Mouse (Mus musculus) hindbrain, embryonic 11.5 days (tissue): Measurements from ENCODE around the gene Mepe. TPM values are rescaled to one million over a fixed set of nuclear protein-coding genes. Genes with fewer than 3 reads are reported as not detected.

Experiments used
- ATAC-seq: fragments of 200-750 bp; cut with Nextera tagmentation; 2 replicates; pipeline ENCODE4 v1.8.0; 2017; ENCODE audit warnings: mild to moderate bottlenecking, moderate TSS enrichment, moderate library complexity; ENCODE audit not compliant: low FRiP score
- DNase-seq: peaks from one replicate; pipeline ENCODE4 v3.0.0-alpha.2; 2015; ENCODE audit warnings: low spot score
- H3K27ac ChIP-seq: fragments of 300-500 bp; sonication (generic); 2 replicates; pipeline ENCODE4 v1.5.1; 2014; ENCODE audit warnings: mild to moderate bottlenecking, low read depth, low read length
- H3K27me3 ChIP-seq: fragments of 300-500 bp; sonication (generic); 2 replicates; pipeline ENCODE4 v1.6.1; 2014; ENCODE audit warnings: mild to moderate bottlenecking, low read length, moderate library complexity, mixed read lengths; ENCODE audit not compliant: control insufficient read depth, insufficient read depth
- H3K36me3 ChIP-seq: fragments of 300-500 bp; sonication (generic); 2 replicates; pipeline ENCODE4 v1.6.1; 2014; ENCODE audit warnings: mild to moderate bottlenecking, low read length, moderate library complexity, mixed read lengths; ENCODE audit not compliant: control insufficient read depth, insufficient read depth
- H3K4me1 ChIP-seq: fragments of 300-500 bp; sonication (generic); replicated peaks from 2 replicates; pipeline ENCODE4 v1.6.1; 2014; ENCODE audit warnings: low read length, mixed read lengths; ENCODE audit not compliant: control insufficient read depth, insufficient read depth
- H3K4me2 ChIP-seq: fragments of 300-500 bp; sonication (generic); replicated peaks from 2 replicates; pipeline ENCODE4 v1.6.1; 2014; ENCODE audit warnings: mild to moderate bottlenecking, low read depth, low read length
- H3K4me3 ChIP-seq: fragments of 300-500 bp; sonication (generic); 2 replicates; pipeline ENCODE4 v1.5.1; 2014; ENCODE audit warnings: low read depth, low read length
- H3K9ac ChIP-seq: fragments of 300-500 bp; sonication (generic); 2 replicates; pipeline ENCODE4 v1.6.1; 2014; ENCODE audit warnings: low read depth, low read length
- H3K9me3 ChIP-seq: fragments of 300-500 bp; sonication (generic); 2 replicates; pipeline ENCODE4 v1.6.1; 2016; ENCODE audit warnings: low read length; ENCODE audit not compliant: control insufficient read depth
- WGBS: fragments of 180-500 bp; shearing (Covaris S2); extraction: QIAGEN DNeasy Blood & Tissue Kit; methylation state at CpG from one replicate; pipeline ENCODE4 v1.1.7; 2014; 5-methylcytosine and 5-hydroxymethylcytosine counted together
- polyA plus RNA-seq: library from polyadenylated mRNA; unstranded; fragments of >200 nt; fragmentation: Nextera tagmentation; extraction: Ambion mirVana; gene quantifications from 2 replicates; pipeline ENCODE4 v1.2.1, GENCODE M21; 2014

Gene Mepe
- polyA plus RNA-seq, 1 experiment from 2014 or later: not detected

GRCm38 (mm10) chr5:104385521-104385920, 60.4 kb downstream of the Mepe start:
- no peaks in the 10 kb centered on the region for H3K27me3 ChIP-seq
- no peak for DNase-seq
- no peak overlapping the region for H3K27ac ChIP-seq
- H3K9me3 ChIP-seq: no peaks in the 10 kb centered on the region
- no peak overlapping the region for H3K4me2 ChIP-seq
- H3K4me1 ChIP-seq: no peaks in the 10 kb centered on the region
- H3K9ac ChIP-seq: no peak overlapping the region
- no peak overlapping the region for H3K4me3 ChIP-seq
- no peak for ATAC-seq
- H3K36me3 ChIP-seq: no peaks in the 10 kb centered on the region
- WGBS: 93% methylated on average over 16 of the region's 16 CpGs

- Histone ChIP-seq H3K9ac (no peak overlapping the region), H3K27ac (no peak overlapping the region), H3K4me3 (no peak overlapping the region), H3K9me3 (no peaks in the 10 kb centered on the region), H3K36me3 (no peaks in the 10 kb centered on the region), H3K27me3 (no peaks in the 10 kb centered on the region), H3K4me1 (no peaks in the 10 kb centered on the region), H3K4me2 (no peak overlapping the region)
- DNase-seq (no peak), ATAC-seq (no peak)
- 82% methylated on average over 5 of the region's 5 CpGs for WGBS
Measured at GRCm38 (mm10) chr5:104386908-104387307, 61.8 kb downstream of the Mepe start.

Other genes starting within 250 kb of the Mepe start
- gene Gm17660, start 247.7 kb upstream of the Mepe start, polyA plus RNA-seq: not detected in 2 replicates
- gene Sparcl1, start 211.6 kb upstream of the Mepe start, polyA plus RNA-seq: 61.5 and 61.9 TPM in 2 replicates
- not detected in 2 replicates for gene Dspp, start 154.6 kb upstream of the Mepe start, polyA plus RNA-seq
- 0.40 and 0.60 TPM in 2 replicates for gene Dmp1, start 122.7 kb upstream of the Mepe start, polyA plus RNA-seq
- gene Ibsp, start 26.2 kb upstream of the Mepe start, polyA plus RNA-seq: 0.11 TPM in 1 of 2 replicates, not detected in the other
- 19.4 and 19.5 TPM in 2 replicates for gene Spp1, start 109.8 kb downstream of the Mepe start, polyA plus RNA-seq
- gene Pkd2, start 134.1 kb downstream of the Mepe start, polyA plus RNA-seq: 12.5 and 15.1 TPM in 2 replicates
- 17.5 and 21.6 TPM in 2 replicates for gene BC005561, start 183.0 kb downstream of the Mepe start, polyA plus RNA-seq